Mouse (Mus musculus) thymus, adult 2 months (tissue): ENCODE data around the gene Scd1.

Source experiments
- CTCF ChIP-seq: fragments of 200-500 bp; IDR thresholded peaks from 2 replicates; pipeline ENCODE4 v1.5.1; 2012; ENCODE audit warnings: mild to moderate bottlenecking, control low read depth, low read length, moderate library complexity, borderline replicate concordance; ENCODE audit not compliant: control insufficient read depth, poor library complexity, insufficient read depth; ENCODE audit errors: extremely low read depth
- POLR2A ChIP-seq: fragments of 200-500 bp; IDR thresholded peaks from 2 replicates; pipeline ENCODE4 v1.6.1; 2012; ENCODE audit warnings: mild to moderate bottlenecking, low read length, control low read depth, moderate library complexity; ENCODE audit not compliant: control insufficient read depth, poor library complexity, insufficient read depth; ENCODE audit errors: extremely low read depth

DNA sequence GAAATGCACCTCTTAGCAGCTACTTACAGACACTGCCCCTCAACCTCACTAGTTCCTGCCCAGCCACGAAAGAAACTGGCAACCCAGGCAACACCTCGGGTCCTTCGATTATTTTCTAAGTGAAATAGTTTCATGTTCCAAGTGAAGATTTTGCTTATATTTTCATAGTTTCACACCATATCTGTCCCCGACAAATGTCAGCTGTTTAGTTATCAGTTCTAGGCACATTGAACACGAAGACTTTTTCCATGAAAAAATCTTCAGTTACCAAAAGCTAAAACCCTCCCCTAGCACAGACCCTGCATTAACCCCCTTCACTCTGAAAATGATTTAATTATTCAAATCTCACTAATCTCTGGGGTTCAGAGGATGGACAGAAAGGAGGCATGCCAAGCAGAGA, 10.9 kb downstream of the Scd1 start:
- TF ChIP-seq CTCF (no peak), POLR2A (no peak)
